Mouse (Mus musculus): ENCODE results near the gene Smim12. TPM values are rescaled to one million over a fixed set of nuclear protein-coding genes. Genes with fewer than 3 reads are reported as not detected.

Smim12 gene
- 78.7 and 81.1 TPM in 2 replicates for polyA plus RNA-seq (2016; fragmentation: Nextera tagmentation; extraction: Ambion mirVana)

- H3K27me3 ChIP-seq (ENCODE audit: insufficient read depth, poor library complexity, severe bottlenecking): peaks cover 6% of the 10 kb centered on the region; the same call in 1 of the 2 replicates
- under 1% methylated on average over 29 of the region's 29 CpGs for WGBS
- H3K27ac ChIP-seq: peak within 1 kb of the TSS; percentile 93
- H3K36me3 ChIP-seq: peaks cover 21% of the 10 kb centered on the region
- peak within 1 kb of the TSS; percentile 96 for H3K4me3 ChIP-seq
- H3K9me3 ChIP-seq: no peaks in the 10 kb centered on the region
- peaks cover 20% of the 10 kb centered on the region for H3K4me1 ChIP-seq (replicated peaks)
- DNase-seq (ENCODE audit: low spot score): peak; percentile 98
Observed at GRCm38 (mm10) chr4:127243552-127243951, at the start of gene Smim12. Gene Smim12 (plus strand): TSS chr4:127243784.

DNA sequence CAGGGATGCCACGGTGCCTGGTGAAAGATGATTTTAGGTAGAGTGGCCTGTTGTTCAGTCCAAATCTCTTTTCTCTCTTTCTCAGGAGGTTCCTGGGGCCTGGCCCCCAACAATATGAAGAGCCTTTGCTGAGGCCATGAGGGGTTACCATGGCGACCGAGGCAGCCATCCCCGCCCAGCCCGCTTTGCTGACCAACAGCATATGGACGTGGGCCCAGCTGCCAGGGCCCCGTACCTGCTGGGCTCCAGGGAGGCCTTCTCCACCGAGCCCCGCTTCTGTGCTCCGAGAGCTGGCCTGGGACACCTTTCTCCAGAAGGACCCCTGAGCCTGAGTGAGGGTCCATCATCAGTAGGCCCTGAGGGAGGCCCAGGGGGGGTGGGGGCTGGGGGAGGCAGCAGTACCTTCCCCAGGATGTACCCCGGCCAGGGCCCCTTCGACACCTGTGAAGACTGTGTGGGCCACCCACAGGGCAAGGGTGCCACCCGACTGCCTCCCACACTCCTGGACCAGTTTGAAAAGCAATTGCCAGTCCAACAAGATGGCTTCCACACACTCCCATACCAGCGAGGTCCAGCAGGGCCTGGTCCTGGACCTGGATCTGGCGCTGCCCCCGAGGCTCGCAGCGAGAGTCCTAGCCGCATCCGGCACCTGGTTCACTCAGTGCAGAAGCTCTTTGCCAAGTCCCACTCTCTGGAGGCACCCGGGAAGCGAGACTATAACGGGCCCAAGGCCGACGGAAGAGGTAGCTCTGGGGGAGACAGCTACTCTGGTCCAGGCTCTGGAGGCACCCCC, 48.9 kb upstream of the Smim12 start:
- peaks cover 11% of the 10 kb centered on the region; the same call in 1 of the 2 replicates for H3K36me3 ChIP-seq
- no peaks in the 10 kb centered on the region for H3K9me3 ChIP-seq
- H3K27ac ChIP-seq: peak overlapping the region; percentile 82
- H3K4me1 ChIP-seq (replicated peaks): peaks cover 37% of the 10 kb centered on the region
- peak; percentile 25 for DNase-seq (ENCODE audit: low spot score)
- 76% methylated on average over 25 of the region's 25 CpGs for WGBS
- H3K4me3 ChIP-seq: no peak overlapping the region
- peaks cover 4% of the 10 kb centered on the region; the same call in 1 of the 2 replicates for H3K27me3 ChIP-seq (ENCODE audit: insufficient read depth, poor library complexity, severe bottlenecking)

- Histone ChIP-seq H3K27ac (0 out of 2 replicates have a peak overlapping the region, but pooled peaks have one; percentile 47), H3K36me3 (peaks cover 11% of the 10 kb centered on the region; the same call in 1 of the 2 replicates), H3K4me3 (no peak overlapping the region), H3K4me1 (replicated peaks) (peaks cover 35% of the 10 kb centered on the region), H3K27me3 (ENCODE audit: insufficient read depth, poor library complexity, severe bottlenecking) (peaks cover 4% of the 10 kb centered on the region; the same call in 1 of the 2 replicates), H3K9me3 (no peaks in the 10 kb centered on the region)
- no peak for DNase-seq (ENCODE audit: low spot score)
- WGBS: 24% methylated on average over 6 of the region's 6 CpGs
Observed at GRCm38 (mm10) chr4:127198609-127199008, 45.0 kb upstream of the Smim12 start.

DNA sequence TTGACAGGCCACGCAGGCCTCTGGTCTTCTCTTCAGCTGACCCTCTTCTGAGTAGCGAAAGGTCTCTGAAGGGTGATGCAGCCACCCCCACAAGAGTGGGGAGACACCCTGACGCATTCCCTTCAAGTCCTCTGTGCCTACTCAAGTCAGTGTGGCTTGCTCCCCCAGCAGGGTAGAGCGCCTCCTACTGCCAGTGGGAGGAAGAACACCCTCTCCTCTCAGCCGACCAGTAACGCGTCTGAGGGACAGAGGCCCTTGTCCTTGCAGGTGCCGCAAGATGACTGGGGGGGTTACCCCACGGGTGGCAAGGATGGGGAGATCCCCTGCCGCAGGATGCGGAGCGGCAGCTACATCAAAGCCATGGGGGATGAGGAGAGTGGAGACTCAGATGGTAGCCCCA, 44.2 kb upstream of the Smim12 start:
- Histone ChIP-seq H3K27me3 (ENCODE audit: insufficient read depth, poor library complexity, severe bottlenecking) (peaks cover 4% of the 10 kb centered on the region; the same call in 1 of the 2 replicates), H3K4me1 (replicated peaks) (peaks cover 27% of the 10 kb centered on the region), H3K27ac (peak overlapping the region; percentile 47; the same call in 1 of the 2 replicates), H3K9me3 (no peaks in the 10 kb centered on the region), H3K36me3 (peaks cover 11% of the 10 kb centered on the region; the same call in 1 of the 2 replicates), H3K4me3 (no peak overlapping the region)
- DNase-seq (ENCODE audit: low spot score): no peak
- 56% methylated on average over 12 of the region's 12 CpGs for WGBS

DNA sequence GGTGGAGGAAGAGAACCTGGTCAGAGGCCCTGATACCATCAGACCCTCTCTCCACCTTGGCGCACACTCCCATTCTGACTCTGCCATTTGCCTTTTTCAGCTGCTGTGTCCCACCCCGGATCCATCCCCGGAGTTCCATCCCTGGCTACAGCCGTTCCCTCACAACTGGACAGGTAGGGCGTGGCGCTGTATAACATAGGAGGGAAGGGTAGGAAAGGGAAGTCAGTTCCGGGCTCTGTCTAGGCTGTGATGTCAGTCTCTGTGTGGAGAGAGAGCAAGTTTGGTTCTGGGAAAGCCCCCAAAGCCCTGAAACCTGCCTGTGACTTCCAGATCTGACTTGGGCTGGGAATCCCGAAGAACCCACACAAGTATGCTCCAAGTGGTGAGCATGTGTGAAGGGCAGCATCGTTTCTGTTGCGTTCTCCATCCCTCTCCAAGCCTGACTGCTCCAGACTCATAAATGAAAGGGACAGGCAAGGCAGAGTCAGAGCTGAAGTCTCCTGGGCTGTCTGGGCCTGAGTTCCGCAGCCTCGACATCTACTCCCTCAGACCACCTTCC, 43.3 kb upstream of the Smim12 start:
- H3K4me3 ChIP-seq: no peak overlapping the region
- whole genome bisulfite sequencing: 91% methylated on average over 12 of the region's 12 CpGs
- H3K36me3 ChIP-seq: peaks cover 4% of the 10 kb centered on the region; the same call in 1 of the 2 replicates
- no peak for DNase-seq (ENCODE audit: low spot score)
- 0 out of 2 replicates have a peak overlapping the region, but pooled peaks have one; percentile 18 for H3K27ac ChIP-seq
- peaks cover 4% of the 10 kb centered on the region; the same call in 1 of the 2 replicates for H3K27me3 ChIP-seq (ENCODE audit: insufficient read depth, poor library complexity, severe bottlenecking)
- peaks cover 19% of the 10 kb centered on the region for H3K4me1 ChIP-seq (replicated peaks)
- no peaks in the 10 kb centered on the region for H3K9me3 ChIP-seq

GRCm38 (mm10) chr4:127200769-127201617, 42.6 kb upstream of the Smim12 start:
- Histone ChIP-seq H3K9me3 (no peaks in the 10 kb centered on the region), H3K27ac (no peak overlapping the region), H3K27me3 (ENCODE audit: insufficient read depth, poor library complexity, severe bottlenecking) (peaks cover 4% of the 10 kb centered on the region; the same call in 1 of the 2 replicates), H3K4me1 (replicated peaks) (peaks cover 19% of the 10 kb centered on the region), H3K36me3 (no peaks in the 10 kb centered on the region), H3K4me3 (no peak overlapping the region)
- WGBS: 83% methylated on average over 13 of the region's 13 CpGs
- no peak for DNase-seq (ENCODE audit: low spot score)

DNA sequence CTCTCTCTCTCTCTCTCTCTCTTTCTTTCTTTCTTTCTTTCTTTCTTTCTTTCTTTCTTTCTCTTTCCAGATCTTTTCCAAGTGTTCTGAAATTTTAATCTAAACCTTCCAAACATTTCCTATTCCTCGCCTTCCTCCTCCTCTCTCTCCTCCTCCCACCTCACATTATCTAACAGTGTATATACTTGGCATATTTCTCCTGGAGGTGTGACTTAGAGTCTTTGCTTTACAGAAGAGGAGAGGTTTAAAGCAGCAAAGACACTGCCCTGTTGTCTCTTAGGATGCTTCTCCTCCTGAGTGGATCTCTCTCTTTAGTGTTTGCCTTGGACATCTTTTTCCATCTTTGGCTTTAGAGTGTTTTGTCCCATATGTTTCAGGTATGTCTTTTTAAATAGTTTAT, 40.5 kb upstream of the Smim12 start:
- peaks cover 19% of the 10 kb centered on the region for H3K4me1 ChIP-seq (replicated peaks)
- no peaks in the 10 kb centered on the region for H3K36me3 ChIP-seq
- peaks cover 4% of the 10 kb centered on the region; the same call in 1 of the 2 replicates for H3K27me3 ChIP-seq (ENCODE audit: insufficient read depth, poor library complexity, severe bottlenecking)
- H3K9me3 ChIP-seq: no peaks in the 10 kb centered on the region
- no peak overlapping the region for H3K4me3 ChIP-seq
- WGBS: 85% methylated on average over 1 of the region's 1 CpGs
- no peak overlapping the region for H3K27ac ChIP-seq
- no peak for DNase-seq (ENCODE audit: low spot score)

DNA sequence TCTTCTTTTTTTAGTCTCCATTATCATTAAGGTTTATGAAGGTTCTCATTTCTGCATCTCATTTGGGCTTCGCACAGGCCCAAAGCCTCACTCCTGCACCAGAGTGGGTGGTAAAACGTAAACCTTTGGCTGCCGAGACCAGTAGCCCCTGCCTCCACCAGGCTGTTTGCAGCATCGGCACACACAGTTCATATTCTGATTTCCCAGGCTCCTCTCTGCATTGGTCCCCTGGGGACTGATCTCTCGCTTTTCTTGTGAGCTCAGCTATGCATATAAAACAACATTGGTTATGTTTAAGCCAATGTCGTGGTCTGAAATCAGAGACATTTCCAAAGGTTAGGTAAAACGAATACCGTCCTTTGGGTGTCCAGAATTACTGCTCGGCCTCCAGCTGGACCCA, 32.3 kb upstream of the Smim12 start:
- H3K9me3 ChIP-seq: no peaks in the 10 kb centered on the region
- no peaks in the 10 kb centered on the region for H3K36me3 ChIP-seq
- no peak overlapping the region for H3K27ac ChIP-seq
- no peak overlapping the region for H3K4me3 ChIP-seq
- peaks cover 36% of the 10 kb centered on the region for H3K27me3 ChIP-seq (ENCODE audit: insufficient read depth, poor library complexity, severe bottlenecking)
- no peak for DNase-seq (ENCODE audit: low spot score)
- H3K4me1 ChIP-seq (replicated peaks): peaks cover 10% of the 10 kb centered on the region
- 83% methylated on average over 9 of the region's 9 CpGs for WGBS

DNA sequence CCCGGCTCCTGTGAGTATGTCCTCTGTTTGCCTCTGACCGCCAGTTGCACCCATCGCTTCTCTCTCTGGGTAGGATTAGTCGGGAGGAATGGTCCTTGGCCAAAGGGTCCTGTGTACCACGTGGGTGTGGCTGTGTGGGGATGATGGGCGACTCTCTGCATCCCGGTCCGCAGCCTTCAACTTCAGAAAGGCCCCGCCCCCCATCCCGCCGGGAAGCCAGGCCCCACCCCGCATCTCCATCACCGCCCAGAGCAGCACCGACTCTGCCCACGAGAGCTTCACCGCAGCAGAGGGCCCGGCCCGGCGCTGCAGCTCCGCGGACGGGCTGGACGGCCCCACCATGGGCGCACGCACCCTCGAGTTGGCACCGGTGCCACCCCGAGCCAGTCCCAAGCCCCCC, 29.1 kb upstream of the Smim12 start:
- peak overlapping the region; percentile 50 for H3K27ac ChIP-seq
- 17% methylated on average over 28 of the region's 28 CpGs for WGBS
- no peak for DNase-seq (ENCODE audit: low spot score)
- H3K4me1 ChIP-seq (replicated peaks): peaks cover 10% of the 10 kb centered on the region
- peaks cover 40% of the 10 kb centered on the region for H3K27me3 ChIP-seq (ENCODE audit: insufficient read depth, poor library complexity, severe bottlenecking)
- H3K36me3 ChIP-seq: no peaks in the 10 kb centered on the region
- no peaks in the 10 kb centered on the region for H3K9me3 ChIP-seq
- H3K4me3 ChIP-seq: peak overlapping the region; percentile 39

GRCm38 (mm10) chr4:127215103-127215502, 28.5 kb upstream of the Smim12 start:
- WGBS: 57% methylated on average over 11 of the region's 11 CpGs
- Histone ChIP-seq H3K36me3 (no peaks in the 10 kb centered on the region), H3K4me1 (replicated peaks) (peaks cover 10% of the 10 kb centered on the region), H3K4me3 (no peak overlapping the region), H3K9me3 (no peaks in the 10 kb centered on the region), H3K27me3 (ENCODE audit: insufficient read depth, poor library complexity, severe bottlenecking) (peaks cover 40% of the 10 kb centered on the region), H3K27ac (no peak overlapping the region)
- no peak for DNase-seq (ENCODE audit: low spot score)

GRCm38 (mm10) chr4:127215799-127216198, 27.8 kb upstream of the Smim12 start:
- Histone ChIP-seq H3K36me3 (no peaks in the 10 kb centered on the region), H3K9me3 (no peaks in the 10 kb centered on the region), H3K27ac (no peak overlapping the region), H3K4me1 (replicated peaks) (peaks cover 10% of the 10 kb centered on the region), H3K27me3 (ENCODE audit: insufficient read depth, poor library complexity, severe bottlenecking) (peaks cover 40% of the 10 kb centered on the region), H3K4me3 (no peak overlapping the region)
- DNase-seq (ENCODE audit: low spot score): no peak
- WGBS: 62% methylated on average over 8 of the region's 9 CpGs

DNA sequence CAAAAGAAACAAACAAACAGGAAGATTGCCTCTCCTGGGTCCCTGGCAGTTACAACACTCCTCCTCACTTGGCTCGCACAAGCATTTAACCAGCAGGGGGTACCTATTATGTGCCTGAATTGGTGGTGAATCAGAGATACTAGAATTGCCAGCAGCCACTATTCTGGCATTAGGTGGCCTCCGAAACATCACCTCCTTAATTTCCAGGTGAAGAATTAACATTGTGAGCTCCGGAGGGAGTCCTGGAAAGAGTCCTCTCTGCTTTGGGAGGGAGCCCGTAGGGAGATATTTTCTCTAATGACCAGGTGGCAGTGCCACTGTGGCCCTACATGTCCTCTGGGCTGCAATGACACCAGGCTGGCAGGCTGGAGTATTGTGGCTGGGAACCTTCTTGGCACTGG, 27.3 kb upstream of the Smim12 start:
- no peak for DNase-seq (ENCODE audit: low spot score)
- WGBS: 79% methylated on average over 4 of the region's 4 CpGs
- H3K27me3 ChIP-seq (ENCODE audit: insufficient read depth, poor library complexity, severe bottlenecking): peaks cover 40% of the 10 kb centered on the region
- peaks cover 10% of the 10 kb centered on the region for H3K4me1 ChIP-seq (replicated peaks)
- no peaks in the 10 kb centered on the region for H3K36me3 ChIP-seq
- H3K9me3 ChIP-seq: no peaks in the 10 kb centered on the region
- no peak overlapping the region for H3K4me3 ChIP-seq
- H3K27ac ChIP-seq: no peak overlapping the region

All from hindbrain, embryonic 10.5 days (tissue).